Mouse (Mus musculus) cerebellum, adult (tissue): ENCODE data around the gene Dpep3.
A peak's percentile ranks its signal among the peaks of the same experiment; 100 is the strongest.
"Not testable (repeated sequence)": the region's sequence is repeated elsewhere in the genome, so short reads cannot be mapped to it uniquely, and the experiment has no call there.

Source experiments
- ATAC-seq: cut with Nextera tagmentation; 2 replicates; pipeline ENCODE4 v1.9.2; 2017; ENCODE audit warnings: mild to moderate bottlenecking, moderate library complexity, mixed read lengths; ENCODE audit not compliant: insufficient number of reproducible peaks, low FRiP score, low TSS enrichment

Dpep3 gene

DNA sequence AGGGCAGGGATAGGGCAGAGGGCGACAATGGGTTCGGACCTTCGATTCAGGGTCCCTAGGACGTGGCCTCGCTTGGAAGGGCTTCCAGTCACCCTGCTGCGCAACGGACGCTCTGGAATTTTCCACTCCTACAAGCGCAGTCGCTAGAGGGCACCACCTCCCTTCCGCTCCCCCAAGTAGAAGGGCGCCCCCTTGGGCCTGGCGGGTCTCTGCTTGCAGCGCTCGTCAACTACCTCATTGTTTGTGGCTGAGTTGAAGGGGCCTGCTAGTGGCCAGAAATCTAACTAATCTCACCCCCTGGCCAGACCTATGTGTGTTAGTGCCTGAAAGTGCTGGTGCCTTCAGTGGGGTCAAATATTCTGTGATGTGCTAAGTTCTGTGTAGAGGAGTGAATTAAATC, at the start of gene Dpep3:
Dpep3 (minus strand) TSS at position 105 of the 400 bp plus-strand sequence.
- ATAC-seq, result no peak

DNA sequence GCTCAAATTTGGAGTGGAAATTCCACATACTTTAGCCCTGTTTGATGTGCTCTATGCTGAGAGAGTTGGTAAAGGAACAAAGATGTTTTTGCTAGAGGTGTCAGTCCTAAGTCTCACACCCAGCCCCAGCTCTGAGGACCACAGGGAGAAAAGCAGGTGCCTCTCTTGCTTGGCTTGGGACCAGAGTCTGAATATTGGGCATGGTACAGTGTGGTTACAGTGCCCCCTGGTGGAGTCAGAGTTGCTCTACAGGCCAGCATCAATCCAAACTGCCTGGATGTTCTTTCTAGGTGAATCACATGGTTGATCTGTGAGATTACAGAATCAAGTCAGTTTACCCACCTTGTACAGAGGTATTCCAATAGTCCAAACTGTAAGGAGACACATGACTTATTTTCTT, 43.3 kb upstream of the Dpep3 start:
- ATAC-seq, result peak; percentile 75

DNA sequence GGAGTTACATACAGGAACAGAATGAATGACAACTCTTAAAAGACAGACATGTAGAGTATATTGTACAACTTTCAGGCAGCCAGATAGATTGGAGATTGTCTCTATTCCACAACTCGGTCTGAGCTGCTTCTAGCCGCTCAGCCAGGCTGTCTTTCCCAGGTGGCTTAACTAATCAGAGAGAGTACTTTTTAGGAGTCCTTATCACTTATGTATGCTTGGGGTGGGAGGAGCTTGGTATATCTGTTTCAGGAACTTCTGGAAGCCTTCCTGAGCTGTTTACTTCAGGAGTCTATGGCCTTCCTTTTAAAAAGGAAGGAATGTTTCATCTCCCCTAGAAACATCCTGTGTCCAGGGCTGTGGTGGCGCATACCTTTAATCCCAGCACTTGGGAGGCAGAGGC, 38.8 kb upstream of the Dpep3 start:
- ATAC-seq, result no peak

DNA sequence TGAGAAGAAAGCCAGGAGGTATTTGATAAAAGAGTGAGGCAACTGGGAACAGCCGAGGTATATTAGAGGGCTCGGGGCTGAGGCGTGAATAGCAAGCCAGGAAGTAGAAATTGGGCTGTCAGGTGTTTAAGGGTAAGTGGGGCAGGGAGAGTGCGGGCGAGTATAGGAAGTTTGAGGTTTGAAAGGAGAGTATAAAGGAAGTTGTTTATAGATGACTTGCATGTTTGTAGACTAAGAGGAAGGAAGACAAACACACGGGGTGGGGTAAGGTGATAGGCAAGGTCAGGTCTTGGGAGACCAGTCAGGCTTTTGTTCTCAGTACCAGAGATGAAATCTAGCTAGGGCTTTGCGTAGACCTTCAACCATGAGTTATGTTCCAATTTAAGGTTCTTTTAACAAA, 37.9 kb upstream of the Dpep3 start:
- no peak for ATAC-seq

DNA sequence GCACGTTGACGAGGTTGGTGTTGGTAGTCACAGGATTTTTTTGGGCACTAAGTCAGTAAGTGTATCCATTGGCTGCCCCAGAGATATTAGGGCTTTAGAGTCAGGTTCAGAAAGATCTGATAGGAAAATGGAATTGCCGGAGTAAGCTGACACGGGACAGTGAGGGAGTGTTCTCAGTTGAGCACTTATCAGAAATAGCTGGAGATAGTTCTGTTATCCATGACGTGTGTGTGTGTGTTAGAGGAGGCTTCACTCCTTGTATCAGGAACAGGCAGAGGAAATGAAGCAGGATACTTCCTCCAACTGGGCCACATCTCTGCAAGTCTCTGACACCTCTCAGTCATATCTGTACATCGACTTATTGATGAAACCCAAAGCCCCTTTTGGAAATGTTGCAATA, 37.1 kb upstream of the Dpep3 start:
- ATAC-seq, result no peak

DNA sequence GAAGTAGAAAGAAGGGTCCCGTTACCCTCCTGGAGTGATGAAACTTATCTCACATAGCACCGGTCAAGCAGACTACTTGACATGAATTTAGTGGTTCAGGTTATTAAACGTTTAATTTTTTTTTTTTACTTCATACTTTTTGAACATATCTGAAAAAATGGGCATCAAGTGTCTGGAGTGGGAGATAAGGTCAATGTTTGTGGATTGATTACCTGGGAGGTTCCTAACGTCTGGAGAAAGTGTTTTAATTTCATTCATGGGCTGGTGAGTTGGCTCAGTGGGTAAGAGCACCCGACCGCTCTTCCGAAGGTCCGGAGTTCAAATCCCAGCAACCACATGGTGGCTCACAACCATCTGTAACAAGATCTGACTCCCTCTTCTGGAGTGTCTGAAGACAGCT, 33.0 kb upstream of the Dpep3 start:
- not testable (repeated sequence) for ATAC-seq

DNA sequence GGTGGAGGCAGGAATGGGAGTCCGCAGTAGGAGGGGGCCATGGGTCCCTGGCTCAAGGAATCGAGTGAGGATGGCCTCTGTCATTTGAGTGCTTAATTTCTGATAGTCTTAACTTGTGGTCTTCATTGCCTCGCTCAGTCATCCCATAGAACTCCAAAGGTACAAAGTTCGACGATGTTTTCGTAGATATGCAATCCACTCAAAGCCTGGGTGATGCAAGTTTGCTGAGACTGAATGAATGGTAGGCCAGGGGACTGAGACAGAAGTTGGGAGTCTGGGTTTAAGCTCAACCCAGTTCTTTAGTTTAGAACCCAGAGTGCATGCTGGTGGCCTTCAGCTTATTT, 32.4 kb upstream of the Dpep3 start, which contains the start of gene Ddx28:
Ddx28 (minus strand) TSS at position 240 of the 344 bp plus-strand sequence.
- no peak; the same call in 1 of the 2 replicates for ATAC-seq

DNA sequence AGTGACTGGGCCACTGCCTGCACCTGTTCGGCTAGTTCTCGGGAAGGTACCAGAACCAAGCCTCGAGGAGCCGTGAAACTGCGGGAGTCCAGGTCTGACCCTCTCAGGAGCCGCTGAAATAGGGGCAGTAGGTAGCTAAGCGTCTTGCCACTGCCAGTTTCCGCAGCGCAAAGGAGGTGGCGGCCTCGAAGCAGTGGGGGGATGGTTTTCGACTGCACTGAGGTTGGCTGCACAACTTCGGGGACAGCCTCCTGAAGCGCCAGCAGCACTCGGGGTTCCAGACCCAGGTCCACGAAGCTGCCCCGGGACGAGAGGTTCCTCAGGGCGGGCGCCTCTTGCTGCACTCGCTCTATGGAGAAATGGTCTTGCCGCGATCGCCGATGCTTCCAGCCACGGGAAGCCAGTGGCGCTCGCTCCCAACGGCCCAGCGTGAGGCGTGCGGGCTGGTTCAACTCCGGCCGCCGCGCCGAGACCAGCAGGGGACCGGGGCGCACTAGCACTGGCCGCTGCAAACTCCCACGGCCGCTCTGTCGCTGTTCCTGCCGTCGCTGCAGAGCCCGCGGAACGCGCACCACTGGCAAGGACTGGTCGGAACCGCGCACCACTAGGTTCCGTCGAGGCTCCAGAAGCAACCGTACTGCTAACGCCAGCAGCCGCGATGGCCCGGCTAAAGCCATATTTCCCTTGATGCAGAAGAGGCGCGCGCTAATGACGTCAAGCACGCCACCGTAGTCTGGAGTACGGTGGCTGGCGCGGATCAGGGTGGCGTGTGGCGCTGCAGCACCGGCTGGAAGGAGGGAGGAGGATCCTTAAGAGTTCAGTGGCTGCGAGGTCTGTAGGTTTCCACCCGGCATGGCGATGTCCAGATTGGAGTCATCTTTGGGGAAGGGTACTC, 31.8 kb upstream of the Dpep3 start:
- ATAC-seq, result peak; percentile 92

DNA sequence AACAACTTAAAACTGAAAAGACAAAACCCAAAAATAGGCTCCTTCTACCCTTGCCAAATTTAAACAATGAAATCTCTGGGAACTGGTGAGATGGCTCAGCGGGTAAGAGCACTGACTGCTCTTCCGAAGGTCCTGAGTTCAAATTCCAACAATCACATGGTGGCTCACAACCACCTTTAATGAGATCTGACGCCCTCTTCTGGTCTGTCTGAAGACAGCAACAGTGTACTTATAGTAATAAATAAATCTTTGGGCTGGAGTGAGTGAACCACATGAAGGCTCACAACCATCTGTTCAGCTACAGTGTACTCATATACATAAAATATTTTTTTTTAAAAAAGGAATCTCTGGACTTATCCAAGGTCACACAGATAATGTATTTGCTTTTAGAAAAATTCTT, 28.7 kb upstream of the Dpep3 start:
- not testable (repeated sequence) for ATAC-seq

DNA sequence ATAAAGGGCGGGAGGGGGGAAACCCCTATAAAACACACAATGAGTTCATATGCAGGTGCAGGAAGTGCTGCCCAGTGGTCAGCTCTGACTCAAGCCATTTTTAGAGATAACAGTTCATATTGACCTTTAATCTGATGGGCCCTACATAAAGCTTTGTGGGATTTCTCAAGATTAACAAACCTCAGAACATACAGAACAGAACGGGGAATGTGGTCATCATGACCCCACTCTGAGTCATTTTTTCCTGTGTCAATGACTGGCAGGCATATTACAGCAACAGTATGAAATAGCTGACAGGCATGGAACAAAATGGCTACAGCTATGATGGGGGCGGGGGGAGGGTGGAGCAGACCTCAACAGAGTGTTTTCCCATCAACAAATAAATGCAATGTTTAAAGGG, 27.9 kb upstream of the Dpep3 start:
- no peak for ATAC-seq

DNA sequence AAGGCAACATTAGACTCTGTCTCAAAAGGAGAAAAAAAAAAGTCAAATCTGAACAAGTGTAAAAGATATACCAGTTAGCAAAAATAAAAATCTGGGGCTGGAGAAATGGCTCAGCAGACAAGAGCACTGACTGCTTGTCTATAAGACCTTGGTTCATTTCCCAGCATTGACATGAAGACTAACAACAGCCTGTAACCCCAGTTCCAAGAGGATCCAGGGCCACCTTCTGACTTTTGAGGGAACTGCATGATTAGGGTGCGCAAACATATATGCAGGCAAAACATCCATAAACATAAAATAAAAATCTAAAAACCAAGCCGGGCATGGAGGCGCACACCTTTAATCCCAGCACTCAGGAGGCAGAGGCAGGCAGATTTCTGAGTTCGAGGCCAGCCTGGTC, 27.2 kb upstream of the Dpep3 start:
- no peak for ATAC-seq

DNA sequence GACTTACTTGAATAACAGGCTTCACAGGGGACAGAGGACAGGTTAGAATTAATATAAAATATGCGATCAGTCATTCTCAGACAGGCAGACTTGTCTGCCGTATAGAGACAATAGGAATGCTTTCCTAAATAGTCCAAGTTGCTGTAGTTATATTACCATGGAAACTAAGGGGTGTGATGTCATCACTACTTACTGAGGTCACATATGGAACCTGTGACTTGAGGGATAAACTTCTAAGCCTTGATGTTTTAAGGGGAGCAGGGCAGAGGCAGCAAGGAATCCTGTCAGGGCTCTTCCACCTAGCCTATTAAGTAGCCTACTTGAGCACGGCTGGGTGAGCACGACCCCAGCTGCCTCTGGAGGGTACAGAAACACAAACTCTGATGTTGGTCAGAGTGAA, 26.6 kb upstream of the Dpep3 start, which contains the start of gene Dpep2nb:
Dpep2nb (minus strand) TSS at position 101 of the 400 bp plus-strand sequence.
- no peak for ATAC-seq

DNA sequence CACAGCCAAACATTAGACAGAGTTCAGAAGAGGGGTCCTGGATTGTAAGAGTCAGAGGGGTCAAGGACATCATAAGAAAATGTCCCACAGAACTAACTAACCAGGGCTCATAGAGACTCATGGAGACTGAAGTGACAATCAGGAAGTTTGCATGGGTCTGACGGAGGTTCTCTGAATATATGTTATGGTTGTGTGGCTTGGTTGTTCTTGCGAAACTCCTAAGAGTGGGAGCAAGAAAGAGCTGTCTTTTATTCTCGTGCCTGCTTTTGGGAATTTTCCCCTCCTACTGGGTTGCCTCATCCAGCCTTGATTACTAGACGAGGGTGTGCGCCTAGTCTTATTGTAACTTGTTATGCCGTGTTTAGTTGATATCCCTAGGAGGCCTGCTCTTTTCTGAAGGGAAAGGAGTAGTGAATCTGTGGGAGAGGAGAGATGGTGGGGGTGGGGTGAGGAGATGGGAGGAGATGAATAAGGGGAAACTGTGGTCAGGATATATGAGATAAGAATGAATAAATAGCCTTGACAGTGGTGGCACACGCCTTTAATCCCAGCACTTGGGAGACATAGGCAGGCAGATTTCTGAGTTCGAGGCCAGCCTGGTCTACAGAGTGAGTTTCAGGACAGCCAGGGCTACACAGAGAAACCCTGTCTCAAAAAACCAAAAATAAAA, 25.4 kb upstream of the Dpep3 start:
- no peak for ATAC-seq

DNA sequence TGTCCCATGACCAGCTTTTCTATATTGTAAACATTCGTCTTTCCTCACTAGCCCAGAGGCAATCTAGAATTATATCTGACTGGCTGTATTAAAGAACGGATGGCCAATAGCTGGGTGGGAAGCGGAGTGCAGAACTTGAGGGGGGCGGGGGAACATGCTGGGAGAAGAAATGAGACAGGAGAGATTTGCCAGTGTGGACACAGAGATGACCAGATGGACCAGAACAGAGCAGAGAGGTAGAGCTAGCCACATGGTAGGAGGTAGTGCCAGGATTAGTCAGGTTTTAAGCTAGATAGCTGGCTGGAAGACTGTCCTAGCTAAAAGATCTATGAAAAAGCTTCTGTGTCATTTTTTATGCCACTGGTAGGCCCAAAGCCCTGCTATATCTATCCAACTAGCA, 22.7 kb upstream of the Dpep3 start:
- ATAC-seq, result peak; percentile 99

DNA sequence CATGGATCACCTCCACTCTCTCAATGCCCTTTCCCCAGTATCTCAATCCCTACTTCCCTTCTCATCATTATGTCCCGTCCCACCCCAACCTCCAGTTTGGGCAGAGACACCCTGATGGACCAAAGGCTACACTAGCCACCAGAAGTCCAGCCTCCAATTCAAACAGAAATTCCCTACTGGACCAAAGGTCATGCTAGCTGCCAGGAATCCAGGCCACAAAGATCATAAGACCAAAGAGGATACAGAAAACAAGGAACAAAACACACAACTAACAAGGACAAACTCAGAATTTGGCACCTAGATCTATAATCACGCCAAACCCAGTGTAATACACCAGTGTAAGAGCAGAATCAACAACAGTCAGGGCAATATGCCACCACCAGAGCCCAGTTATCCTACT, 19.7 kb upstream of the Dpep3 start:
- ATAC-seq, result no peak

DNA sequence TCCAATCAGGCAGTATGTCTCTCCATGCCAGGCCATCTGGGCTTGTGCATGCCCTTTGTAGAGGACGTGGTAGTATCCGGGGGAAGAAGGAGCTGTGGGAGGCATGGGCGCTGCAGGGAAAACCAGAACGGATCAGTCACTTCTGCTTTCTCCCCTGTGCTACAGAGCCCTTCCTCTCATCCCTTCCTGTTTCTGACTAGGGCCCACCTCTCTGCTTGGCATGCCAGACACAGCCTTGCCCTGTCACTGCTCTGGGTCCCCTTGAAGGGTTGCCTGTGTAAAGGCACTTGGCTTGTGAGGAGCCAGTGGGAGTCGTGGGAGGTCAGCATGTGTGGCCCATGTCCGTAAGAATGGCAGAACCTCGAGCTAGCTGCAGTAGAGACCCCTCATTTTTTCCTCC, 17.1 kb upstream of the Dpep3 start:
- ATAC-seq, result no peak

DNA sequence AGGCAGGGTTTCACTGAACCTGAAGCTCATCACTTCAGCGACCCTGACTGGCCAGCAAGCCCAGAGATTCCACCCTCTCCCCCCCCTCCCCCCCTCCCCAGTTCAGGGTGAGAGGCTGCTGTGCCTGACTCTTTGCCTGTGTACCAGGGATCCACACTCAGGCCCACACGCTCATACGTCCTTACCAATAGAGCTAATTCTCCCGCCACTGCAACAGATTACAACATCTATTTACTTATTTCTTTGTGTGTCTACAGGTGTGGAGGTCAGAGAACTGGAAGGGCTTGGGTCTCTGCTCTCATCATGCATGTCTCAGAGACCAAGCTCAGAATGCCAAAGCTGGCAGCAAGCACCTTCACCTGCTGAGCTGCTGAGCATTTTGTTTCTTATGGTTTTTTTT, 14.0 kb upstream of the Dpep3 start:
- no peak for ATAC-seq

DNA sequence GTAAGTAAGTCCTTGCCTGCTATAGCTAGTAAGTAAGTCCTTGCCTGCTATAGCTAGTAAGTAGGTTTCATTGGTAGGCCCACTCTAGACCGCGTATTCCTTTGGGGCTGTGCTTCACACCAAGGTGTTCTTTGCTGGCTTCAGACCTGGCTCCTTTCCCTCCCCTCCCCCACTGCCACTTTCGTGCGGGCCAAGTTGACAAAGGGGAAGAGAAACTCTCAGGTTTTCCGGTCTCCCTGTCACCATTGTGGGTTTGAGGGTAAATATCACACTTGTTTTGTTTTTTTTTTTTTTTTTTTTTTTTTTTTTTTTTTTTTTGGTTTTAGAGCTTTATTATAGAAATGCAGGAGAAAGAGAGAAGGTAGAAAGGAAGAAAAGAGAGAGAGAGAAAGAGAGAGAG, 13.3 kb upstream of the Dpep3 start:
- no peak for ATAC-seq

DNA sequence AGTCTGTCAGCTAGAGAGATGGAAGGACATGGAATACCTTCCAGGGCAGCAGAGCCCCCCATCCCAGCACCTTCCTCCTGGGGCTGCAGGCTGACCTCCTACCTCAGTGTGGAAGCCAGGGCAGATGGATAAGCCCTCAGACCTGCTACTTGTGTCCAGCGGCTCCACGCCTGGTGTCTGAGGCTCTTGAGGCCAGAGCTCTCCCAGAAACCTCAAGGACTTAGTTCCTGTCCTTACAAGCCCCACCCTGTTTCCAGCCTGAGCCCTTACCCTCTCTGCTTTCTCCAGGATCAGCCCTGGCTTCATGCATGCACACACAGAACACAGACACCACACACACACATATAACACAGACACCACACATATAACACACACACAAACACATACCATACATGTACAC, 12.3 kb upstream of the Dpep3 start:
- no peak for ATAC-seq

DNA sequence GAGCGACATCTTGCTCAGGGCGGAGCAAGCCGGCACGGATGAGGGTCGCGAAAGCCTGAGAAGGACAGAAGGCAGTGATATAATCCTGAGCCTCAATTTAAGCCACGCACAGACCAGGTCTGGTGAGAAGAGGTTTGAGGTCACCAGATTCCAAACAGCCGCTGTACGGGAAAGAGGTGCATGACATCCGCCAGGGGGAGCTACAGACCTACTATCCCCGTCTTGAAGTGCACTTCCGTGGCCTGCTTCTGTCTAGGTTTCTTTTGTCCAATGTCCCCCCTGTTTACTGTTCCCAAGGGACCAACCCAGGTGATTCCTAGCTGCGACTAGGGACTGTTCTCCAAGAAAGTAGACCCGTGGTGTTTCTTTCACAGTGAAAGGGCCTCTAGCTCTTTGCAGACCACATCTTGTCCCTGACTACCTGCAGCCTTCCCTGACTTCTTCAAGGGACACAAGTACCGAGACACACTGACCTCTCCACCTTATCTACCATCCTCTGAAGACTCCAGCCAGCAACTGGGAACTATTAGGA, 11.7 kb upstream of the Dpep3 start, which contains the start of gene Dus2:
Dus2 (plus strand) TSS at position 482 of the 532 bp plus-strand sequence.
- ATAC-seq, result peak; percentile 79; the same call in 1 of the 2 replicates

DNA sequence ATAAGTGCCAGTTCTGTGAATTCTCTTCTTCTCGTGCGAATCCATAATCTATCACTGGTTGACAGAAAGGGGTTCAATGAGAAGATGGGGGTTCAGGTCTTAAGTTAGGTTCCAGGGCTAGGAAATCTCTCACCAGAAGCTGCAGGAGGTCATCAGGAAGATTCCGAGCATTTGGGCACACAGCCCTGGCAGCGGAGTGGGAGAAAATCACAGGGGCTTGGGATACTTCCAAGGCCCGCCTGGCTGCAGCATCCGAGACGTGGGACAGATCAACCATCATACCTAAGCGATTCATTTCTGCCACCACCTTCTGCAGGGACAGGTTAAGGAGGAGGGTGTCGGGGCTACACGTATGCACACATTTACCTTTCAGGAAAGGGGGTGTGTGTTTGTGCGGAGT, 9.3 kb upstream of the Dpep3 start:
- ATAC-seq, result no peak
